Mouse (Mus musculus): ENCODE data around the gene Mtor. TPM values are rescaled to one million over a fixed set of nuclear protein-coding genes. Genes with fewer than 3 reads are reported as not detected.

Mtor gene
- polyA plus RNA-seq, 1 experiment from 2014 or later, result 21.8 TPM

DNA sequence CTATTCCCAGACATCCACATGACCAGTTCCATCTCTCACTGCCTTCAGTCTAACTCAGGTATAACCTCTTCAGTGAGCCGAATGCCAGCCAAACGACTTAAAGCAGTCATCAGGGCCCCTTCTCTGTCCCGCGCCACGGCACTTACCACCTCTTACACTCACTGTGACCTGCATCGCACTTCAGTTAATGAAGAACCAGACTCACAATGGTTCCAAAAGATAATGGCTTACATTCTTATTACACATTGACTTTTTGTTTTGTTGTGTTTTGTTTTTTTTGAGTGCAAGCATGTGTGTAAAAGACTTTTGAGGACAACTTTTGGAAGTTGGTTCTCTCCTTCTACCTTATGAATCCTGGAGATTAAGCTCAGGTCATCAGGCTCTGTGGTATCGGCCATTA, 5.8 kb upstream of the Mtor start:
- peaks cover 17% of the 10 kb centered on the region for H3K4me1 ChIP-seq (replicated peaks)
- H3K4me3 ChIP-seq, result no peak overlapping the region
- H3K27me3 ChIP-seq (replicated peaks), result no peaks in the 10 kb centered on the region
- H3K9ac ChIP-seq, result no peak overlapping the region
- peaks cover 12% of the 10 kb centered on the region; the same call in 1 of the 2 replicates for H3K36me3 ChIP-seq
- WGBS, result 91% methylated on average over 7 of the region's 7 CpGs
- no peak overlapping the region for H3K27ac ChIP-seq (ENCODE audit: poor library complexity, severe bottlenecking)
- ATAC-seq (ENCODE audit: insufficient number of reproducible peaks, low FRiP score), result no peak
- no peak overlapping the region for H3K4me2 ChIP-seq
- H3K9me3 ChIP-seq (replicated peaks), result no peaks in the 10 kb centered on the region

- WGBS, result under 1% methylated on average over 46 of the region's 46 CpGs
- H3K9me3 ChIP-seq (replicated peaks), result no peaks in the 10 kb centered on the region
- H3K9ac ChIP-seq, result peak within 1 kb of the TSS; percentile 88
- H3K4me3 ChIP-seq, result peak within 1 kb of the TSS; percentile 98
- H3K27ac ChIP-seq (ENCODE audit: poor library complexity, severe bottlenecking), result peak within 1 kb of the TSS; percentile 88
- H3K4me2 ChIP-seq, result peak within 1 kb of the TSS; percentile 97
- peak; percentile 79 for ATAC-seq (ENCODE audit: insufficient number of reproducible peaks, low FRiP score)
- no peaks in the 10 kb centered on the region for H3K27me3 ChIP-seq (replicated peaks)
- H3K4me1 ChIP-seq (replicated peaks), result peaks cover 23% of the 10 kb centered on the region
- peaks cover 12% of the 10 kb centered on the region; the same call in 1 of the 2 replicates for H3K36me3 ChIP-seq
Observed at GRCm38 (mm10) chr4:148444250-148444967, 4.0 kb upstream of the Mtor start, which contains the start of gene Ubiad1. Ubiad1 (minus strand) TSS chr4:148444771.

DNA sequence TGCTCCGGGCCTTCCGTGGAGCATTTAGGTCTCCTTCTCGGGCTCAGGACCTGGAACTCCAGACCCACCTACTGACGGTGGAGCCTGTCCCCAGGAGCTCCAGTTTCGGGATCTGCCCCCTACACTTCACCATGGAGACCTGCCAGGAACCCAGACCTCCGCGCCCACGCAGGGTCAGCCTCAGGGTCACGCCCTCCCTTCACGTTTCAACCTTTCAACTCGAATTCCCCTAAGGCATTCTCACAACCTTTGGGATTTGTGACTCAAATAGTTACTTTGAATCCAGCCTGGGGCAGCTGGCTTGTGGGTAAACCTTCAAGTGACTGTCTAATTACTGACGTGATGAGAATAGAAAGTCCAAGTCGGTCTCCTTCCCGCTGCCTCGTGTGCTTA, 438 bp downstream of the Mtor start:
- WGBS, result 0% methylated on average over 15 of the region's 15 CpGs
- H3K27ac ChIP-seq (ENCODE audit: poor library complexity, severe bottlenecking), result peak overlapping the region; percentile 53
- peak overlapping the region; percentile 96 for H3K9ac ChIP-seq
- H3K36me3 ChIP-seq, result peaks cover 20% of the 10 kb centered on the region
- H3K9me3 ChIP-seq (replicated peaks), result no peaks in the 10 kb centered on the region
- H3K4me3 ChIP-seq, result peak overlapping the region; percentile 100
- peaks cover 11% of the 10 kb centered on the region for H3K4me1 ChIP-seq (replicated peaks)
- peak; percentile 41 for ATAC-seq (ENCODE audit: insufficient number of reproducible peaks, low FRiP score)
- H3K27me3 ChIP-seq (replicated peaks), result no peaks in the 10 kb centered on the region
- peak overlapping the region; percentile 74 for H3K4me2 ChIP-seq

GRCm38 (mm10) chr4:148453707-148454106, 5.3 kb downstream of the Mtor start:
- H3K9me3 ChIP-seq (replicated peaks), result no peaks in the 10 kb centered on the region
- H3K27ac ChIP-seq (ENCODE audit: poor library complexity, severe bottlenecking), result no peak overlapping the region
- H3K27me3 ChIP-seq (replicated peaks), result no peaks in the 10 kb centered on the region
- H3K4me1 ChIP-seq (replicated peaks), result peaks cover 8% of the 10 kb centered on the region
- peaks cover 68% of the 10 kb centered on the region for H3K36me3 ChIP-seq
- 92% methylated on average over 11 of the region's 11 CpGs for WGBS
- H3K9ac ChIP-seq, result no peak overlapping the region
- H3K4me2 ChIP-seq, result no peak overlapping the region
- no peak for ATAC-seq (ENCODE audit: insufficient number of reproducible peaks, low FRiP score)
- H3K4me3 ChIP-seq, result no peak overlapping the region

DNA sequence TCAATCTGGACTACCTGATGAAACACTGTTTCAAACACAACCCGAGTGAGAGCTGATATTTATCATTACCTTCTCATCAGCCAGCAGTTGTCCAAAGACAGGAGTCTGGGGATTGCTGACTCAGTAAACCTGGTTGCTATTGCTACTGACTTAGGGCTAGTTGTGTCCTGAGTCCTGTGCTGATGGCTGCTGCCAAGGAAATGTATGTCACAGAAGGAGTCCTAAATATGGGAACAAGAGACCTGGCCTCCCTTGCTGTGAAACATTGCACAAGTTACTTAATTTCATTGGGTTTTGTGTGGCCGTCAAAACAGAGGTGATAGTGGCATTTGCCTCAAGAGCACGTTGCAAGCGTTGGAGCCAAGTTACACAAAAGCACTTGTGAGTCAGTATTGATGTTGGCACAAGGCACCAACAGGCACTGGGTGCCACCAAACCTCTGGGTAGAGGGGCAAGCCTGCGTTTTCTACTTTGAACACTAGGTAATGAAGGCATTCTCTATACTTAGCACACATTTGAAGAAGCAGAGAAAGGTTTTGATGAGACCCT, 7.1 kb downstream of the Mtor start:
- no peak overlapping the region for H3K4me3 ChIP-seq
- H3K27ac ChIP-seq (ENCODE audit: poor library complexity, severe bottlenecking), result no peak overlapping the region
- H3K4me1 ChIP-seq (replicated peaks), result no peaks in the 10 kb centered on the region
- no peak overlapping the region for H3K4me2 ChIP-seq
- no peaks in the 10 kb centered on the region for H3K9me3 ChIP-seq (replicated peaks)
- no peak overlapping the region for H3K9ac ChIP-seq
- ATAC-seq (ENCODE audit: insufficient number of reproducible peaks, low FRiP score), result no peak
- WGBS, result 90% methylated on average over 5 of the region's 5 CpGs
- peaks cover 87% of the 10 kb centered on the region for H3K36me3 ChIP-seq
- H3K27me3 ChIP-seq (replicated peaks), result no peaks in the 10 kb centered on the region

GRCm38 (mm10) chr4:148460656-148461284, 12.4 kb downstream of the Mtor start:
- H3K4me1 ChIP-seq (replicated peaks), result no peaks in the 10 kb centered on the region
- H3K27ac ChIP-seq (ENCODE audit: poor library complexity, severe bottlenecking), result no peak overlapping the region
- H3K27me3 ChIP-seq (replicated peaks), result no peaks in the 10 kb centered on the region
- 90% methylated on average over 12 of the region's 12 CpGs for WGBS
- no peak overlapping the region for H3K4me3 ChIP-seq
- peaks cover 98% of the 10 kb centered on the region for H3K36me3 ChIP-seq
- H3K4me2 ChIP-seq, result no peak overlapping the region
- H3K9ac ChIP-seq, result no peak overlapping the region
- no peaks in the 10 kb centered on the region for H3K9me3 ChIP-seq (replicated peaks)
- ATAC-seq (ENCODE audit: insufficient number of reproducible peaks, low FRiP score), result no peak

- Histone ChIP-seq H3K27ac (ENCODE audit: poor library complexity, severe bottlenecking) (no peak overlapping the region), H3K4me2 (no peak overlapping the region), H3K9me3 (replicated peaks) (no peaks in the 10 kb centered on the region), H3K4me1 (replicated peaks) (no peaks in the 10 kb centered on the region), H3K4me3 (no peak overlapping the region), H3K9ac (no peak overlapping the region), H3K27me3 (replicated peaks) (no peaks in the 10 kb centered on the region), H3K36me3 (peaks cover 98% of the 10 kb centered on the region)
- no peak for ATAC-seq (ENCODE audit: insufficient number of reproducible peaks, low FRiP score)
- whole genome bisulfite sequencing, result 83% methylated on average over 4 of the region's 4 CpGs
Observed at GRCm38 (mm10) chr4:148461772-148462171, 13.4 kb downstream of the Mtor start.

DNA sequence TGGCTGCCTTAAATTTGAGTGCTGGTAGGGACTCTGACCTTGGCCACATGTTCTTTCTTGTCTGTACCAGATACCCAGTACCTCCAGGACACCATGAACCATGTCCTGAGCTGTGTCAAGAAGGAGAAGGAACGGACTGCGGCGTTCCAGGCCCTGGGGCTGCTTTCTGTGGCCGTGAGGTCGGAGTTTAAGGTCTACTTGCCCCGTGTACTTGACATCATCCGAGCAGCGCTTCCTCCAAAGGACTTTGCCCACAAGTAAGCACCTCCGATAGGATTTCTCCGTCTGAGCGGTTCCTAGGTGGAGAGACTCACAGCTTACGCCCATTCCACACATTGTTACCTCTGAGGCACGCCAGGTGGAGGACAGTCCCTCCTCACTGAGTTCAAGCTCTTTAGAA, 14.3 kb downstream of the Mtor start:
- no peaks in the 10 kb centered on the region for H3K27me3 ChIP-seq (replicated peaks)
- H3K4me2 ChIP-seq, result no peak overlapping the region
- no peak for ATAC-seq (ENCODE audit: insufficient number of reproducible peaks, low FRiP score)
- no peak overlapping the region for H3K9ac ChIP-seq
- no peaks in the 10 kb centered on the region for H3K9me3 ChIP-seq (replicated peaks)
- 94% methylated on average over 13 of the region's 13 CpGs for WGBS
- no peak overlapping the region for H3K27ac ChIP-seq (ENCODE audit: poor library complexity, severe bottlenecking)
- H3K4me1 ChIP-seq (replicated peaks), result no peaks in the 10 kb centered on the region
- no peak overlapping the region for H3K4me3 ChIP-seq
- H3K36me3 ChIP-seq, result peaks cover 96% of the 10 kb centered on the region

GRCm38 (mm10) chr4:148463208-148463960, 15.0 kb downstream of the Mtor start:
- Histone ChIP-seq H3K27me3 (replicated peaks) (no peaks in the 10 kb centered on the region), H3K27ac (ENCODE audit: poor library complexity, severe bottlenecking) (no peak overlapping the region), H3K4me2 (no peak overlapping the region), H3K36me3 (peaks cover 96% of the 10 kb centered on the region), H3K9ac (no peak overlapping the region), H3K4me3 (no peak overlapping the region), H3K4me1 (replicated peaks) (no peaks in the 10 kb centered on the region), H3K9me3 (replicated peaks) (no peaks in the 10 kb centered on the region)
- WGBS, result 70% methylated on average over 14 of the region's 14 CpGs
- no peak for ATAC-seq (ENCODE audit: insufficient number of reproducible peaks, low FRiP score)

DNA sequence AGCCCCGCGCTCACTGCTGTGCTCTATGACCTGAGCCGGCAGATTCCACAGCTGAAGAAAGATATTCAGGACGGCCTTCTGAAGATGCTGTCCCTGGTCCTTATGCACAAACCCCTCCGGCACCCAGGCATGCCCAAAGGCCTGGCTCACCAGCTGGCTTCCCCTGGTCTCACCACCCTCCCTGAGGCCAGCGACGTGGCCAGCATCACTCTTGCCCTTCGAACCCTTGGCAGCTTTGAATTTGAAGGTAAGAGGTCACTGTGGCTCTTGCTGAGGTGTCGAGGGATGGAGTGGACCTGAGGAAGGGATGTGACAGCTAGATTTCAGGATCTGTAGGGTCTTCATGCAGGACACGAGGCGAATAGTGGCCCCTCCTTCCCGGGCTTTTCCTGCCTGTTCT, 15.9 kb downstream of the Mtor start:
- Histone ChIP-seq H3K4me2 (no peak overlapping the region), H3K4me3 (no peak overlapping the region), H3K27me3 (replicated peaks) (no peaks in the 10 kb centered on the region), H3K9ac (no peak overlapping the region), H3K4me1 (replicated peaks) (no peaks in the 10 kb centered on the region), H3K27ac (ENCODE audit: poor library complexity, severe bottlenecking) (no peak overlapping the region), H3K36me3 (peaks cover 96% of the 10 kb centered on the region), H3K9me3 (replicated peaks) (no peaks in the 10 kb centered on the region)
- ATAC-seq (ENCODE audit: insufficient number of reproducible peaks, low FRiP score), result no peak
- WGBS, result 85% methylated on average over 12 of the region's 12 CpGs

GRCm38 (mm10) chr4:148464869-148465268, 16.5 kb downstream of the Mtor start:
- H3K4me1 ChIP-seq (replicated peaks), result no peaks in the 10 kb centered on the region
- H3K36me3 ChIP-seq, result peaks cover 96% of the 10 kb centered on the region
- H3K4me2 ChIP-seq, result no peak overlapping the region
- no peaks in the 10 kb centered on the region for H3K9me3 ChIP-seq (replicated peaks)
- 89% methylated on average over 12 of the region's 12 CpGs for WGBS
- H3K27ac ChIP-seq (ENCODE audit: poor library complexity, severe bottlenecking), result no peak overlapping the region
- H3K27me3 ChIP-seq (replicated peaks), result no peaks in the 10 kb centered on the region
- H3K4me3 ChIP-seq, result no peak overlapping the region
- ATAC-seq (ENCODE audit: insufficient number of reproducible peaks, low FRiP score), result no peak
- no peak overlapping the region for H3K9ac ChIP-seq
